Mouse (Mus musculus) hindbrain, embryonic 15.5 days (tissue): Measurements from ENCODE around the gene Zfp385b. TPM values are rescaled to one million over a fixed set of nuclear protein-coding genes. Genes with fewer than 3 reads are reported as not detected.

ENCODE experiments used
- ATAC-seq: fragments of 200-750 bp; cut with Nextera tagmentation; 2 replicates; pipeline ENCODE4 v1.8.0; 2017; ENCODE audit warnings: low read depth, moderate number of reproducible peaks, moderate TSS enrichment; ENCODE audit not compliant: low FRiP score
- H3K27ac ChIP-seq: fragments of 300-500 bp; sonication (generic); replicated peaks from 2 replicates; pipeline ENCODE4 v1.5.1; 2015; ENCODE audit warnings: mild to moderate bottlenecking, inconsistent platforms
- H3K27me3 ChIP-seq: fragments of 300-500 bp; sonication (generic); 2 replicates; pipeline ENCODE4 v1.6.1; 2015; ENCODE audit warnings: control low read depth, inconsistent platforms
- H3K36me3 ChIP-seq: fragments of 300-500 bp; sonication (generic); 2 replicates; pipeline ENCODE4 v1.6.1; 2015; ENCODE audit warnings: control low read depth, inconsistent platforms
- H3K4me1 ChIP-seq: fragments of 300-500 bp; sonication (generic); replicated peaks from 2 replicates; pipeline ENCODE4 v1.6.1; 2015; ENCODE audit warnings: control low read depth, inconsistent platforms
- H3K4me2 ChIP-seq: fragments of 300-500 bp; sonication (generic); 2 replicates; pipeline ENCODE4 v1.6.1; 2015; ENCODE audit warnings: moderate library complexity, mild to moderate bottlenecking, inconsistent platforms
- H3K4me3 ChIP-seq: fragments of 300-500 bp; sonication (generic); 2 replicates; pipeline ENCODE4 v1.5.1; 2015; ENCODE audit warnings: mild to moderate bottlenecking, inconsistent platforms
- H3K9ac ChIP-seq: fragments of 300-500 bp; sonication (generic); 2 replicates; pipeline ENCODE4 v1.6.1; 2015; ENCODE audit warnings: inconsistent platforms
- H3K9me3 ChIP-seq: fragments of 300-500 bp; sonication (generic); 2 replicates; pipeline ENCODE4 v1.6.1; 2016; ENCODE audit warnings: control low read depth, inconsistent platforms
- WGBS: fragments of 180-500 bp; shearing (Covaris S2); methylation state at CpG from one replicate; pipeline ENCODE4 v1.1.7; 2015; 5-methylcytosine and 5-hydroxymethylcytosine counted together
- polyA plus RNA-seq: library from polyadenylated mRNA; unstranded; fragments of >200 nt; fragmentation: Nextera tagmentation; extraction: Ambion mirVana; gene quantifications from 2 replicates; pipeline ENCODE4 v1.2.1, GENCODE M21; 2015

The Zfp385b gene
- polyA plus RNA-seq, 1 experiment from 2014 or later = 12.9 TPM

DNA sequence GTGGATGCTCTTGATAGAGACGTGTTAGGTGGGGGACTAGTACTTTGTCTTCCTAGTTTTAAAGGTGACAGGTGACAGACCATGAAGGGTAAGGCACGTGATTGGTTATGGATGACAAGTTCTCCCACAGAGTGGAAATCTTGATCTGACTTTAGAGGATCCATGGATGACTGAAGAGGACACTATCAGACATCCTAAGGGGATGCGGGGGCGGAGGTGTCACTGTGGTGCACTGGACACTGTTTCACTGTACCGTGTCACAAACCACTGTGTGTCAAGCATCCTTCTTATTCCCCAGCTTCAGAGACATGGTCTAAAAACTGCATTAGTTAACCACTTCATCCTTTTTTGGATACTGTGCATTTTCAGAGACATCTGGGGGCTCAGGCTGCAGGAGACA lies 440.1 kb downstream of the Zfp385b start:
- WGBS = 86% methylated on average over 5 of the region's 5 CpGs
- Histone ChIP-seq H3K9ac (no peak overlapping the region), H3K27me3 (no peaks in the 10 kb centered on the region), H3K36me3 (no peaks in the 10 kb centered on the region), H3K27ac (no peak overlapping the region), H3K4me3 (no peak overlapping the region), H3K4me2 (no peak overlapping the region), H3K4me1 (0 out of 2 replicates have a peak, but pooled peaks cover 4% of the 10 kb centered on the region), H3K9me3 (no peaks in the 10 kb centered on the region)
- ATAC-seq = no peak

DNA sequence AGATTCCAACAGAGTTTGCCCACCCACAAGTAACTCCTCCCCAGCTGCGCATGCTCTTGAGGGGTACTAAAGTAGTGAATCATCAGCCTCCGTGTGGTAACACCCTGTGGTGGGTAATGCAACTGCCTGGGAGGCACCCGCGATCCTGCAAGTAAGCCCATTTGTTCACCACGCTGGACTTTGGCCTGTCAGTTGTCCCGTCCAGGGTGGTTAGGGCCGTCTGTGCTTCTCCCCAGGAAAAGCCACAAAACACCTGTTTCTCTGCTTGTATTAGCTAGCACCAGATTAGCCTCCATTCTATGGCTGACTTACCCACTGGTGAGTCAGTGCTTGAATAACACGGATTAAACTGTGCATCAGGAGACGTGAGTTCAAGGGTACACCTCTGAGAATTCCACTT lies 442.6 kb downstream of the Zfp385b start:
- no peak for ATAC-seq
- WGBS = 85% methylated on average over 9 of the region's 9 CpGs
- Histone ChIP-seq H3K9me3 (no peaks in the 10 kb centered on the region), H3K4me3 (no peak overlapping the region), H3K9ac (no peak overlapping the region), H3K27me3 (no peaks in the 10 kb centered on the region), H3K36me3 (no peaks in the 10 kb centered on the region), H3K27ac (no peak overlapping the region), H3K4me2 (no peak overlapping the region), H3K4me1 (0 out of 2 replicates have a peak, but pooled peaks cover 6% of the 10 kb centered on the region)

DNA sequence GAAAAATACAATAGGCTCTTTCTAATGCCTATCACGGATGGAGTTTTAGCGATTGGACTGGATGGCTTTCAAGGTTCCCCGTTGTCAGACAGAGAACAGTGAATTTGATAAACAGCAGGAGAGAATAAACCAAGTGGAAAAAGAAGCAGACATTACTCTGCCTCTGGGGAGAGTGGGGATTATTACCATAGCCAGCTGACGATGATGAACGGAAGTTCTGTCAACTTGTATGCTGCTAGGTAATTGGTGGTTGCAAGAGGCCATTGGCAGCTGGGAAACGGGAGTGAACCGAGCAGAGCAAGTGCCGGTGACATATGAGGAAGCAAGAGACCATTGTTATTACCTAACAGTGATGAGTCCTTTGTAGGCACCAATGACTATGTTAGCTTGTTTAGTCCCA lies 444.3 kb downstream of the Zfp385b start:
- Histone ChIP-seq H3K27me3 (no peaks in the 10 kb centered on the region), H3K4me3 (no peak overlapping the region), H3K36me3 (no peaks in the 10 kb centered on the region), H3K9me3 (no peaks in the 10 kb centered on the region), H3K9ac (no peak overlapping the region), H3K4me2 (no peak overlapping the region), H3K4me1 (0 out of 2 replicates have a peak, but pooled peaks cover 6% of the 10 kb centered on the region), H3K27ac (no peak overlapping the region)
- 32% methylated on average over 8 of the region's 8 CpGs for WGBS
- peak; percentile 19; the same call in 1 of the 2 replicates for ATAC-seq

DNA sequence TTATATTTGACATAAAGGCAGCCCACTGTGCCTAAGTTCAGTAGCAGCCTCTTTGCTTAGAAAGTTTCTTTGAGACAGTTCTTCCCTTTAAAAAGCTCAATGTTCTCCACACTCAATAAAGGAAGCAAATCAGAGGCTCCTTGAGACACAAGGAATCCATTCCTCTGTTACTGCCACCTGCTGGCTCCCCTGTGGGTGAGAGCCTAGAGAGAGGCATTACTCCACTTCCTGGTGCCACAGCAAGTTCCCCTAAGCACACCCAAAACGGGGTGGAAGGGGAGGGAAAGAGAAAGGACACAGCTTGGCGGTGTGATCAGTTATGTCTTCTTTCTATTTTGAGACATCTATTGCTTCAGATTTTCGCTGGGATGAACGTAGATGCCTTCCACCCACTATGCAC lies 450.3 kb downstream of the Zfp385b start:
- Histone ChIP-seq H3K4me2 (no peak overlapping the region), H3K27me3 (no peaks in the 10 kb centered on the region), H3K36me3 (no peaks in the 10 kb centered on the region), H3K4me3 (no peak overlapping the region), H3K9ac (no peak overlapping the region), H3K9me3 (no peaks in the 10 kb centered on the region), H3K27ac (no peak overlapping the region), H3K4me1 (0 out of 2 replicates have a peak, but pooled peaks cover 2% of the 10 kb centered on the region)
- no peak for ATAC-seq
- WGBS = 64% methylated on average over 4 of the region's 4 CpGs

Other genes with a start within 250 kb of the Zfp385b start
- 16.4 and 22.9 TPM in 2 replicates for gene Cwc22, start 126.7 kb upstream of the Zfp385b start, polyA plus RNA-seq